Mouse (Mus musculus) embryonic facial prominence, embryonic 13.5 days (tissue): Measurements from ENCODE around the gene Caps2. TPM values are rescaled to one million over a fixed set of nuclear protein-coding genes. Genes with fewer than 3 reads are reported as not detected.
"Not testable (repeated sequence)": the region's sequence is repeated elsewhere in the genome, so short reads cannot be mapped to it uniquely, and the experiment has no call there.

ENCODE experiments used
- ATAC-seq: fragments of 200-750 bp; cut with Nextera tagmentation; 2 replicates; pipeline ENCODE4 v1.8.0; 2017; ENCODE audit warnings: low read depth; ENCODE audit not compliant: insufficient number of reproducible peaks, insufficient read depth, low FRiP score, low TSS enrichment
- H3K27ac ChIP-seq: fragments of 300-500 bp; sonication (generic); 2 replicates; pipeline ENCODE4 v1.5.1; 2015; ENCODE audit warnings: moderate library complexity, mild to moderate bottlenecking, inconsistent platforms
- H3K27me3 ChIP-seq: fragments of 300-500 bp; sonication (generic); 2 replicates; pipeline ENCODE4 v1.6.1; 2015; ENCODE audit warnings: mild to moderate bottlenecking, inconsistent platforms
- H3K36me3 ChIP-seq: fragments of 300-500 bp; sonication (generic); 2 replicates; pipeline ENCODE4 v1.6.1; 2015; ENCODE audit warnings: mild to moderate bottlenecking, inconsistent platforms
- H3K4me1 ChIP-seq: fragments of 300-500 bp; sonication (generic); 2 replicates; pipeline ENCODE4 v1.6.1; 2015; ENCODE audit warnings: inconsistent platforms
- H3K4me2 ChIP-seq: fragments of 300-500 bp; sonication (generic); 2 replicates; pipeline ENCODE4 v1.6.1; 2015; ENCODE audit warnings: moderate library complexity, mild to moderate bottlenecking, inconsistent platforms
- H3K4me3 ChIP-seq: fragments of 300-500 bp; sonication (generic); 2 replicates; pipeline ENCODE4 v1.5.1; 2015; ENCODE audit warnings: mild to moderate bottlenecking, inconsistent platforms
- H3K9ac ChIP-seq: fragments of 300-500 bp; sonication (generic); 2 replicates; pipeline ENCODE4 v1.6.1; 2015; ENCODE audit warnings: mild to moderate bottlenecking, inconsistent platforms
- H3K9me3 ChIP-seq: fragments of 300-500 bp; sonication (generic); 2 replicates; pipeline ENCODE4 v1.6.1; 2016; ENCODE audit warnings: inconsistent platforms
- WGBS: fragments of 180-500 bp; shearing (Covaris S2); methylation state at CpG from one replicate; pipeline ENCODE4 v1.1.7; 2015; ENCODE audit warnings: mixed read lengths; 5-methylcytosine and 5-hydroxymethylcytosine counted together
- polyA plus RNA-seq: library from polyadenylated mRNA; unstranded; fragments of >200 nt; fragmentation: Nextera tagmentation; extraction: Ambion mirVana; gene quantifications from 2 replicates; pipeline ENCODE4 v1.2.1, GENCODE M21; 2015

The Caps2 gene
- polyA plus RNA-seq, 1 experiment from 2014 or later: 0.22 TPM

GRCm38 (mm10) chr10:112227073-112227472 is 63.7 kb downstream of the Caps2 start:
- no peak overlapping the region for H3K4me3 ChIP-seq
- no peak overlapping the region for H3K27ac ChIP-seq
- no peaks in the 10 kb centered on the region for H3K27me3 ChIP-seq
- no peak overlapping the region for H3K4me2 ChIP-seq
- no peak overlapping the region for H3K9ac ChIP-seq
- 63% methylated on average over 1 of the region's 1 CpGs for WGBS
- no peak for ATAC-seq
- no peaks in the 10 kb centered on the region for H3K36me3 ChIP-seq
- H3K4me1 ChIP-seq: no peaks in the 10 kb centered on the region
- no peaks in the 10 kb centered on the region for H3K9me3 ChIP-seq

DNA sequence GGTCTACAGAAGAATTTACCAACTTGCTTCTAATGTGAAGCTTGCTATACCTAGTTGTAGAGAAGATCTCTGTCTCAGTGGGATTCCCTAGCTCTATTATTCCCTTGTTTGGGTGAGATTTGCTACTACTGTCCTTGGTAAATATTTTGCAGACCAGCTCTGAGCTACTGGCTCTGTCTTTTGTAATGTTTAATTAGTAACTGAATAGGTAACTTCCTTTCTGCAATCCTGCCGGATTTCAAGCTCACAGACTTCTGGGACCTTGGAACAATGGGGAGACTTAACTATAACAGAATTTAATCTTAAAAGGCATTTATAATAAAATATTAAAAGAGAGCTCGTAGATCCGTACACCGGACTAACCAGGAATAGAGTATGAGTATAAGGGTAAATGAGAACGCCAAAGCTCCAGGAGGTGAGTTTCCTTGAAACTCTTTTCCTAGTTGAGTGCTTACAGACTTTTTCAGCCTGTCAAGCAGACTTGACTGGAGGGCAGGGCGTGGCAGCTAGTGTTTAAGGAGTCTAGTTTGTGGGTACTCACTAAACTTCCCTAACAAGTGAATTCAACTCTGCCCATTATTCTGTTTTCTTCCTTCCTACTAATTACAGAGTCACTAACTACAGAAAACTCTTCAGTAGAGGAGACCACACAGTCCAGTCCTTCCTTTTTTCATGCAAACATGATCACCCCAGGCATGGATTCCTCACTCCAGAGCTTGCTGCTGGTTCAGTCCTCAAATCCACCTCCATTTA is 65.8 kb downstream of the Caps2 start:
- WGBS: 35% methylated on average over 6 of the region's 6 CpGs
- H3K4me3 ChIP-seq, H3K36me3 ChIP-seq, ATAC-seq, H3K9ac ChIP-seq, H3K27me3 ChIP-seq, H3K4me2 ChIP-seq, H3K4me1 ChIP-seq, H3K27ac ChIP-seq, H3K9me3 ChIP-seq: not testable (repeated sequence)

DNA sequence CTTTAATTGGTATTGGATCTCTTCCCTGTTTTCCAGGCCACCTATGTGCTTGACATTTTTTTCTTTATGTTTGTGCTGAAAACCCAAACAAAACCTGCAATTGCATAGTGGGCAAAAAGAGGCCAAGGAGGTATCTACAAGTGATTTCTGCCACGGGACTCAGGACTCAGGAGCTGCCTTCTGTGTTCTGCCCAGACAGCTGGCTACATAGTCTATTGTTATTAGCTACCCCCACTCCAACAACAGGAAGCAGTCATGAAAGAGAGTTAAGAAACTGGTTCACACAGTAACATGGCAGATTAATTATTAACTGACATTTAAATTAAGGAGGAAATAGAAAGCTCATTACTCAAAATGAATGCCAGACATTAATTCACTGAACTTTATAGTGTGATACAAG is 69.3 kb downstream of the Caps2 start:
- not testable (repeated sequence) for H3K9ac ChIP-seq, ATAC-seq, H3K9me3 ChIP-seq, H3K36me3 ChIP-seq, H3K4me3 ChIP-seq, H3K4me2 ChIP-seq, H3K27me3 ChIP-seq, H3K27ac ChIP-seq, H3K4me1 ChIP-seq
- WGBS: 29% methylated on average over 1 of the region's 1 CpGs

GRCm38 (mm10) chr10:112235396-112235940 is 72.0 kb downstream of the Caps2 start:
- not testable (repeated sequence) for H3K4me1 ChIP-seq, ATAC-seq, H3K27ac ChIP-seq, H3K4me3 ChIP-seq, H3K27me3 ChIP-seq, H3K4me2 ChIP-seq, H3K9me3 ChIP-seq, H3K36me3 ChIP-seq, H3K9ac ChIP-seq
- 86% methylated on average over 5 of the region's 5 CpGs for WGBS

DNA sequence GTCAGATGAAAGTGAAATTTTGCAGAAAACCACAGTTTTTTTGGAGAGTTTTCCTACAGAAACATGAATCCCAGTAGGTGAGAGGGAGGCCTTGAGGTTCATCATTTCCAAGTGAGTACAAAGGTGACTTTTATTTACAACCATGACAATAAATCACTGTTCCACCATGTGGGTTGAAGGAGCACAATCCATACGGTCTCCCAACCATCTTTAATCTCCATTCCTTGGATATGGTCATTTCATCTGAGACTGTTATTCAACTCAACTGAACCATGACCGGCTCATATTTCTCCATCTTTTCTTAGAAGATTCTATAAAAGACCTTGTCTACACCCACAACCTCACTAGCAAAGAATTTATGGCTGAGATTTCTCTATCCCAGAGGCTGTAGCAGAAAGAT is 84.9 kb downstream of the Caps2 start:
- no peak overlapping the region for H3K9ac ChIP-seq
- H3K9me3 ChIP-seq: no peaks in the 10 kb centered on the region
- no peak overlapping the region for H3K4me2 ChIP-seq
- H3K36me3 ChIP-seq: no peaks in the 10 kb centered on the region
- WGBS: 64% methylated on average over 2 of the region's 2 CpGs
- no peak for ATAC-seq
- no peak overlapping the region for H3K27ac ChIP-seq
- no peaks in the 10 kb centered on the region for H3K27me3 ChIP-seq
- H3K4me3 ChIP-seq: no peak overlapping the region
- H3K4me1 ChIP-seq: no peaks in the 10 kb centered on the region

DNA sequence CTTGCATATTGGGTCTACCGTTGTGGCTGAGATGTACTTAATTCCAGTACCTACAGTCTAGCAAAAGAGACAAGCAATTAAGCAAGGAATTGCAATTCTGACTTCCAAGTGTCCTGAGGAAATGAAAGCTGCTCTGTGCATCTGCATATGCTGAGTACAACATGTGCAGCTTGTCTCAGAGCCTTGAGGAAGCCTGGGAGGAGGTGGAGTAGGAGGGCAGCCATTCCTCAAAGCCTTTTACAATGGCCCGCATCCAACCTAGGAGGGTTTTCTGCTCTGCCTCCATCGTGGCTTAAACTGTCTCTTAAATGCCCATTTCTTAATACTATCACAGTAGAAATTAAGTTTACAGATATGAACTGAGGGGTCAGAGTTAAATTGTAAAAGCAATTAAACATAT is 100.0 kb downstream of the Caps2 start:
- Histone ChIP-seq H3K4me3 (no peak overlapping the region), H3K27ac (no peak overlapping the region), H3K9ac (no peak overlapping the region), H3K9me3 (no peaks in the 10 kb centered on the region), H3K4me2 (no peak overlapping the region), H3K4me1 (no peaks in the 10 kb centered on the region), H3K36me3 (no peaks in the 10 kb centered on the region), H3K27me3 (peaks cover 8% of the 10 kb centered on the region)
- 78% methylated on average over 3 of the region's 3 CpGs for WGBS
- no peak for ATAC-seq

Other genes starting within 250 kb of the Caps2 start
- 47.2 and 50.3 TPM in 2 replicates for gene Krr1, start 191.0 kb upstream of the Caps2 start, polyA plus RNA-seq
- 1.3 and 2.2 TPM in 2 replicates for gene Glipr1, start 161.0 kb upstream of the Caps2 start, polyA plus RNA-seq
- not detected in 2 replicates for gene Glipr1l1, start 103.4 kb upstream of the Caps2 start, polyA plus RNA-seq
- not detected in 2 replicates for gene Glipr1l2, start 80.3 kb upstream of the Caps2 start, polyA plus RNA-seq
- gene Glipr1l3, start 3.3 kb upstream of the Caps2 start, polyA plus RNA-seq: not detected in 2 replicates
- gene Kcnc2, start 107.5 kb downstream of the Caps2 start, polyA plus RNA-seq: 0.89 and 1.2 TPM in 2 replicates